Mouse (Mus musculus): ENCODE data around the gene Klri1. TPM values are rescaled to one million over a fixed set of nuclear protein-coding genes. Genes with fewer than 3 reads are reported as not detected.
"Not testable (repeated sequence)": the region's sequence is repeated elsewhere in the genome, so short reads cannot be mapped to it uniquely, and the experiment has no call there.

The Klri1 gene
- polyA plus RNA-seq, 1 experiment from 2014 or later, result not detected

- Histone ChIP-seq H3K4me1 (ENCODE audit: control insufficient read depth, insufficient read depth, low read length) (no peaks in the 10 kb centered on the region), H3K4me3 (ENCODE audit: low read depth, low read length) (no peak overlapping the region), H3K9ac (replicated peaks; ENCODE audit: low read depth, low read length) (no peak overlapping the region), H3K27ac (ENCODE audit: low read length) (no peak overlapping the region), H3K36me3 (ENCODE audit: control insufficient read depth, insufficient read depth, low read length) (no peaks in the 10 kb centered on the region), H3K9me3 (ENCODE audit: control insufficient read depth, low read depth, low read length) (no peaks in the 10 kb centered on the region), H3K4me2 (replicated peaks; ENCODE audit: low read depth, low read length) (no peak overlapping the region), H3K27me3 (ENCODE audit: control insufficient read depth, insufficient read depth, low read length) (no peaks in the 10 kb centered on the region)
- WGBS, result 35% methylated on average over 1 of the region's 1 CpGs
- ATAC-seq (ENCODE audit: insufficient number of reproducible peaks, insufficient read depth, low FRiP score, low read depth), result no peak
Observed at GRCm38 (mm10) chr6:129713566-129713965, 3.4 kb downstream of the Klri1 start.

- H3K4me2 ChIP-seq (replicated peaks; ENCODE audit: low read depth, low read length); H3K27ac ChIP-seq (ENCODE audit: low read length); H3K36me3 ChIP-seq (ENCODE audit: control insufficient read depth, insufficient read depth, low read length); H3K4me3 ChIP-seq (ENCODE audit: low read depth, low read length); ATAC-seq (ENCODE audit: insufficient number of reproducible peaks, insufficient read depth, low FRiP score, low read depth); H3K9ac ChIP-seq (replicated peaks; ENCODE audit: low read depth, low read length); H3K4me1 ChIP-seq (ENCODE audit: control insufficient read depth, insufficient read depth, low read length); H3K27me3 ChIP-seq (ENCODE audit: control insufficient read depth, insufficient read depth, low read length); H3K9me3 ChIP-seq (ENCODE audit: control insufficient read depth, low read depth, low read length): not testable (repeated sequence)
- 67% methylated on average over 10 of the region's 10 CpGs for WGBS
Observed at GRCm38 (mm10) chr6:129691436-129691835, 25.5 kb downstream of the Klri1 start.

GRCm38 (mm10) chr6:129680379-129680778 lies 36.6 kb downstream of the Klri1 start:
- Histone ChIP-seq H3K4me1 (ENCODE audit: control insufficient read depth, insufficient read depth, low read length) (no peaks in the 10 kb centered on the region), H3K27ac (ENCODE audit: low read length) (no peak overlapping the region), H3K27me3 (ENCODE audit: control insufficient read depth, insufficient read depth, low read length) (no peaks in the 10 kb centered on the region), H3K4me2 (replicated peaks; ENCODE audit: low read depth, low read length) (no peak overlapping the region), H3K9ac (replicated peaks; ENCODE audit: low read depth, low read length) (no peak overlapping the region), H3K36me3 (ENCODE audit: control insufficient read depth, insufficient read depth, low read length) (no peaks in the 10 kb centered on the region), H3K4me3 (ENCODE audit: low read depth, low read length) (no peak overlapping the region), H3K9me3 (ENCODE audit: control insufficient read depth, low read depth, low read length) (no peaks in the 10 kb centered on the region)
- WGBS, result 66% methylated on average over 1 of the region's 1 CpGs
- ATAC-seq (ENCODE audit: insufficient number of reproducible peaks, insufficient read depth, low FRiP score, low read depth), result no peak

- H3K27me3 ChIP-seq (ENCODE audit: control insufficient read depth, insufficient read depth, low read length), result no peaks in the 10 kb centered on the region
- no peaks in the 10 kb centered on the region for H3K36me3 ChIP-seq (ENCODE audit: control insufficient read depth, insufficient read depth, low read length)
- no peak within 1 kb of the TSS for H3K4me3 ChIP-seq (ENCODE audit: low read depth, low read length)
- 85% methylated on average over 3 of the region's 3 CpGs for WGBS
- H3K4me1 ChIP-seq (ENCODE audit: control insufficient read depth, insufficient read depth, low read length), result no peaks in the 10 kb centered on the region
- H3K27ac ChIP-seq (ENCODE audit: low read length), result no peak within 1 kb of the TSS
- ATAC-seq (ENCODE audit: insufficient number of reproducible peaks, insufficient read depth, low FRiP score, low read depth), result no peak
- no peak within 1 kb of the TSS for H3K4me2 ChIP-seq (replicated peaks; ENCODE audit: low read depth, low read length)
- no peak within 1 kb of the TSS for H3K9ac ChIP-seq (replicated peaks; ENCODE audit: low read depth, low read length)
- H3K9me3 ChIP-seq (ENCODE audit: control insufficient read depth, low read depth, low read length), result no peaks in the 10 kb centered on the region
Observed at GRCm38 (mm10) chr6:129678873-129679272, 38.1 kb downstream of the Klri1 start, which contains the start of gene Klrc1. Gene Klrc1 (minus strand): TSS chr6:129678973.

- not testable (repeated sequence) for H3K9me3 ChIP-seq (ENCODE audit: control insufficient read depth, low read depth, low read length); H3K4me1 ChIP-seq (ENCODE audit: control insufficient read depth, insufficient read depth, low read length); H3K27ac ChIP-seq (ENCODE audit: low read length); H3K9ac ChIP-seq (replicated peaks; ENCODE audit: low read depth, low read length); H3K4me3 ChIP-seq (ENCODE audit: low read depth, low read length); ATAC-seq (ENCODE audit: insufficient number of reproducible peaks, insufficient read depth, low FRiP score, low read depth); H3K36me3 ChIP-seq (ENCODE audit: control insufficient read depth, insufficient read depth, low read length); H3K4me2 ChIP-seq (replicated peaks; ENCODE audit: low read depth, low read length); H3K27me3 ChIP-seq (ENCODE audit: control insufficient read depth, insufficient read depth, low read length)
- WGBS, result no CpG with 5 or more reads among the region's 3 CpGs
Observed at GRCm38 (mm10) chr6:129661301-129661700, 55.6 kb downstream of the Klri1 start.

GRCm38 (mm10) chr6:129660589-129660988 lies 56.3 kb downstream of the Klri1 start, which contains the start of gene Klrc2:
Gene Klrc2 (minus strand): TSS chr6:129660689.
- WGBS, result 74% methylated on average over 4 of the region's 4 CpGs
- not testable (repeated sequence) for H3K9ac ChIP-seq (replicated peaks; ENCODE audit: low read depth, low read length); H3K36me3 ChIP-seq (ENCODE audit: control insufficient read depth, insufficient read depth, low read length); H3K27ac ChIP-seq (ENCODE audit: low read length); H3K9me3 ChIP-seq (ENCODE audit: control insufficient read depth, low read depth, low read length); H3K4me1 ChIP-seq (ENCODE audit: control insufficient read depth, insufficient read depth, low read length); H3K4me3 ChIP-seq (ENCODE audit: low read depth, low read length); H3K27me3 ChIP-seq (ENCODE audit: control insufficient read depth, insufficient read depth, low read length); ATAC-seq (ENCODE audit: insufficient number of reproducible peaks, insufficient read depth, low FRiP score, low read depth); H3K4me2 ChIP-seq (replicated peaks; ENCODE audit: low read depth, low read length)

Small RNA genes lying within 50 kb of the gene (microRNA-seq; reads per million reads assigned to microRNA genes)
- not detected for gene Mir680-1

Other genes starting within 250 kb of the Klri1 start
- gene Olr1, start 210.0 kb downstream of the Klri1 start, polyA plus RNA-seq (2014; fragmentation: Nextera tagmentation; extraction: Ambion mirVana), result not detected in 2 replicates
- gene Tmem52b, start 204.6 kb downstream of the Klri1 start, polyA plus RNA-seq (2014; fragmentation: Nextera tagmentation; extraction: Ambion mirVana), result not detected in 2 replicates
- gene Gabarapl1, start 184.0 kb downstream of the Klri1 start, polyA plus RNA-seq (2014; fragmentation: Nextera tagmentation; extraction: Ambion mirVana), result 13.2 and 15.6 TPM in 2 replicates
- not detected in 2 replicates for gene Klre1, start 139.2 kb downstream of the Klri1 start, polyA plus RNA-seq (2014; fragmentation: Nextera tagmentation; extraction: Ambion mirVana)
- gene Klrd1, start 125.3 kb downstream of the Klri1 start, polyA plus RNA-seq (2014; fragmentation: Nextera tagmentation; extraction: Ambion mirVana), result 0.29 and 0.69 TPM in 2 replicates
- 0.12 TPM in 1 of 2 replicates, not detected in the other for gene Klrk1, start 93.3 kb downstream of the Klri1 start, polyA plus RNA-seq (2014; fragmentation: Nextera tagmentation; extraction: Ambion mirVana)
- not detected in 2 replicates for gene Klrc3, start 73.8 kb downstream of the Klri1 start, polyA plus RNA-seq (2014; fragmentation: Nextera tagmentation; extraction: Ambion mirVana)
- gene Klrc2, start 56.4 kb downstream of the Klri1 start, polyA plus RNA-seq (2014; fragmentation: Nextera tagmentation; extraction: Ambion mirVana), result not detected in 2 replicates
- gene Klrc1, start 38.2 kb downstream of the Klri1 start, polyA plus RNA-seq (2014; fragmentation: Nextera tagmentation; extraction: Ambion mirVana), result not detected in 2 replicates
- gene Klri2, start 23.4 kb upstream of the Klri1 start, polyA plus RNA-seq (2014; fragmentation: Nextera tagmentation; extraction: Ambion mirVana), result not detected in 2 replicates
- not detected in 2 replicates for gene Gm156, start 67.1 kb upstream of the Klri1 start, polyA plus RNA-seq (2014; fragmentation: Nextera tagmentation; extraction: Ambion mirVana)
- gene Gm17631, start 145.5 kb upstream of the Klri1 start, polyA plus RNA-seq (2014; fragmentation: Nextera tagmentation; extraction: Ambion mirVana), result not detected in 2 replicates
- not detected in 2 replicates for gene Klra17, start 159.5 kb upstream of the Klri1 start, polyA plus RNA-seq (2014; fragmentation: Nextera tagmentation; extraction: Ambion mirVana)
- gene Klra5, start 200.5 kb upstream of the Klri1 start, polyA plus RNA-seq (2014; fragmentation: Nextera tagmentation; extraction: Ambion mirVana), result not detected in 2 replicates